In genomic region chr1:136013513-136013912, GRCm38 (mm10) we compare ENCODE assay signal across 33 mouse cellular contexts. TPM values are rescaled to one million over a fixed set of nuclear protein-coding genes. Genes with fewer than 3 reads are reported as not detected.
DNase-seq lines count a peak whose midpoint lies in the region; ATAC-seq and TF ChIP-seq lines count a peak whose summit lies in the region.
"Had no signal": no experiment of that assay in that cellular context is flagged by ENCODE, and none has a peak within 500 bp of the region (broad histone marks: within the 10 kb centered on the region; RNA-seq: fewer than 3 reads in every experiment).

No protein-coding gene starts in this region.

- no peak overlapping the region for H3K4me2 ChIP-seq in liver, embryonic 11.5 days
- H3K4me2 ChIP-seq in liver, embryonic 14.5 days (ENCODE audit: low read depth), result peak overlapping the region; percentile 26; the same call in 1 of the 2 replicates
- H3K4me2 ChIP-seq in liver, postnatal 0 days (ENCODE audit: low read depth, low read length), result no peak overlapping the region
- H3K4me2 ChIP-seq: forebrain, embryonic 15.5 days; heart, embryonic 13.5 days; hindbrain, embryonic 14.5 days had no signal

- WGBS in liver, embryonic 11.5 days, result 72% methylated on average over 4 of the region's 4 CpGs
- 55% methylated on average over 4 of the region's 4 CpGs for WGBS in liver, embryonic 14.5 days (ENCODE audit: insufficient replicate concordance)
- WGBS in liver, postnatal 0 days (ENCODE audit: insufficient replicate concordance), result 45% methylated on average over 4 of the region's 4 CpGs
- 85% methylated on average over 4 of the region's 4 CpGs for WGBS in midbrain, embryonic 10.5 days

- H3K36me3 ChIP-seq in liver, embryonic 11.5 days (ENCODE audit: control insufficient read depth, insufficient read depth, low read length), result no peaks in the 10 kb centered on the region
- H3K36me3 ChIP-seq in liver, embryonic 14.5 days (replicated peaks; ENCODE audit: control insufficient read depth, insufficient read depth, low read depth), result no peaks in the 10 kb centered on the region
- no peaks in the 10 kb centered on the region for H3K36me3 ChIP-seq in liver, postnatal 0 days (replicated peaks; ENCODE audit: insufficient read depth, low read length)
- H3K36me3 ChIP-seq in midbrain, embryonic 10.5 days, result no peaks in the 10 kb centered on the region
- H3K36me3 ChIP-seq: forebrain, embryonic 15.5 days; heart, embryonic 10.5 days; heart, embryonic 13.5 days had no signal

- H3K4me1 ChIP-seq in liver, embryonic 11.5 days (replicated peaks; ENCODE audit: control insufficient read depth, insufficient read depth, low read length), result peaks cover 17% of the 10 kb centered on the region
- peaks cover 58 to 67% of the 10 kb centered on the region in 2 experiments for H3K4me1 ChIP-seq in liver, embryonic 14.5 days (replicated peaks; ENCODE audit: control insufficient read depth in 2 of 2, insufficient read depth in 2 of 2, low read length in 1 of 2)
- peaks cover 47% of the 10 kb centered on the region for H3K4me1 ChIP-seq in liver, postnatal 0 days (ENCODE audit: insufficient read depth)
- H3K4me1 ChIP-seq in midbrain, embryonic 10.5 days, result peaks cover 9% of the 10 kb centered on the region

- H3K9ac ChIP-seq in liver, embryonic 11.5 days (ENCODE audit: low read depth, low read length), result no peak overlapping the region
- 0 out of 2 replicates have a peak overlapping the region, but pooled peaks have one; percentile 23 for H3K9ac ChIP-seq in liver, embryonic 14.5 days (replicated peaks)
- no peak overlapping the region for H3K9ac ChIP-seq in liver, postnatal 0 days (replicated peaks)
- H3K9ac ChIP-seq: forebrain, embryonic 15.5 days; heart, embryonic 13.5 days; hindbrain, embryonic 14.5 days had no signal

- no peak overlapping the region for H3K4me3 ChIP-seq in liver, embryonic 11.5 days (ENCODE audit: low read depth, low read length)
- H3K4me3 ChIP-seq in liver, embryonic 14.5 days (ENCODE audit: insufficient read depth in 1 of 2, low read depth in 2 of 2, low read length in 2 of 2), result no peak overlapping the region
- H3K4me3 ChIP-seq in liver, postnatal 0 days (ENCODE audit: low read depth, low read length), result no peak overlapping the region
- no peak overlapping the region for H3K4me3 ChIP-seq in midbrain, embryonic 10.5 days
- H3K4me3 ChIP-seq: forebrain, embryonic 15.5 days; heart, adult 2 months; heart, embryonic 10.5 days; heart, embryonic 13.5 days had no signal

- H3K27me3 ChIP-seq in liver, embryonic 11.5 days (replicated peaks; ENCODE audit: control insufficient read depth, insufficient read depth, low read length), result no peaks in the 10 kb centered on the region
- no peaks in the 10 kb centered on the region for H3K27me3 ChIP-seq in liver, embryonic 14.5 days (ENCODE audit: control insufficient read depth, insufficient read depth, low read length)
- no peaks in the 10 kb centered on the region for H3K27me3 ChIP-seq in liver, postnatal 0 days (ENCODE audit: insufficient read depth, low read length)
- H3K27me3 ChIP-seq in midbrain, embryonic 10.5 days (ENCODE audit: low read depth, poor library complexity, severe bottlenecking), result peaks cover 9% of the 10 kb centered on the region; the same call in 1 of the 2 replicates
- H3K27me3 ChIP-seq: forebrain, embryonic 15.5 days; heart, embryonic 13.5 days; Patski had no signal

- TF ChIP-seq EP300 in liver, embryonic 14.5 days (IDR thresholded peaks at IDR 0.05; ENCODE audit: low read depth), result no peak
- no peak for TF ChIP-seq EP300 in liver, postnatal 0 days (IDR thresholded peaks at IDR 0.05; ENCODE audit: low read depth)

- DNase-seq in c-Kit-negative CD71-positive TER-119-positive erythroid progenitor cells, embryonic 14.5 days (ENCODE audit: low read depth, low spot score), result peak; percentile 39
- DNase-seq in liver, embryonic 11.5 days (ENCODE audit: low spot score), result no peak
- DNase-seq in liver, embryonic 14.5 days (ENCODE audit: low read depth in 3 of 3, low spot score in 3 of 3), result no peak
- no peak for DNase-seq in liver, postnatal 0 days
- DNase-seq in midbrain, embryonic 10.5 days (ENCODE audit: low spot score), result no peak
- DNase-seq in thymus, postnatal 14 days, result no peak
- DNase-seq: adrenal gland, postnatal 10 days; adrenal gland, postnatal 36 days; cerebellum, adult 11-12 months; cerebellum, adult 8-10 months; cerebellum, postnatal 10 days; cerebellum, postnatal 36 days; gastrocnemius, postnatal 36 days; heart, adult 2 months; heart, postnatal 14 days; heart, postnatal 4 days had no signal

- no peak for TF ChIP-seq CTCF in liver, embryonic 14.5 days (IDR thresholded peaks at IDR 0.05; ENCODE audit: low read depth)
- no peak for TF ChIP-seq CTCF in liver, postnatal 0 days (IDR thresholded peaks at IDR 0.05; ENCODE audit: low read depth)

- no peak for ATAC-seq in liver, embryonic 11.5 days (replicated peaks; ENCODE audit: low FRiP score)
- ATAC-seq in liver, embryonic 14.5 days (ENCODE audit: insufficient read depth), result no peak
- peak; percentile 24; the same call in 1 of the 2 replicates for ATAC-seq in liver, postnatal 0 days
- no peak for ATAC-seq in megakaryocyte progenitor cell, adult 5-6 weeks (replicated peaks; ENCODE audit: poor library complexity)
- ATAC-seq in erythroid progenitor cell, adult 5-6 weeks (replicated peaks; ENCODE audit: low FRiP score, poor library complexity, severe bottlenecking), result no peak
- ATAC-seq: forebrain, embryonic 15.5 days; hindbrain, postnatal 0 days; Patski had no signal

- H3K27ac ChIP-seq in liver, embryonic 11.5 days (ENCODE audit: low read depth, low read length), result peak overlapping the region; percentile 86; the same call in 1 of the 2 replicates
- H3K27ac ChIP-seq in liver, embryonic 14.5 days, result peak overlapping the region; percentile 94
- peak overlapping the region; percentile 86 for H3K27ac ChIP-seq in liver, postnatal 0 days (ENCODE audit: low read depth)
- H3K27ac ChIP-seq in midbrain, embryonic 10.5 days (replicated peaks), result no peak overlapping the region
- H3K27ac ChIP-seq: forebrain, embryonic 15.5 days; heart, adult 2 months; heart, embryonic 10.5 days; heart, embryonic 13.5 days; hindbrain, embryonic 14.5 days; hindbrain, postnatal 0 days had no signal

- no peaks in the 10 kb centered on the region for H3K9me3 ChIP-seq in liver, embryonic 11.5 days (ENCODE audit: control insufficient read depth, low read length)
- H3K9me3 ChIP-seq in liver, embryonic 14.5 days (ENCODE audit: control insufficient read depth, low read length), result no peaks in the 10 kb centered on the region
- no peaks in the 10 kb centered on the region for H3K9me3 ChIP-seq in liver, postnatal 0 days (ENCODE audit: low read length)
- no peaks in the 10 kb centered on the region for H3K9me3 ChIP-seq in midbrain, embryonic 10.5 days (replicated peaks)
- H3K9me3 ChIP-seq: forebrain, embryonic 15.5 days; heart, embryonic 10.5 days; heart, embryonic 13.5 days had no signal

RNA-seq across cellular contexts. Expression of gene Tmem9, which starts 5.6 kb away (rescaled TPM):
- polyA plus RNA-seq in liver, embryonic 11.5 days (2014; fragmentation: Nextera tagmentation; extraction: Ambion mirVana), result 79.6 and 92.6 TPM in 2 replicates
- polyA plus RNA-seq in liver, embryonic 14.5 days (2012; rRNA removed), result 43.9 and 44.4 TPM in 2 replicates
- polyA plus RNA-seq in liver, embryonic 14.5 days (2014; fragmentation: Nextera tagmentation; extraction: Ambion mirVana), result 42.4 and 44.2 TPM in 2 replicates
- 56.4 and 57.4 TPM in 2 replicates for polyA plus RNA-seq in liver, postnatal 0 days (2015; fragmentation: Nextera tagmentation; extraction: Ambion mirVana)
- polyA plus RNA-seq in midbrain, embryonic 10.5 days (2016; fragmentation: Nextera tagmentation; extraction: Ambion mirVana), result 149 and 156 TPM in 2 replicates
- 5.8 and 12.7 TPM in 2 replicates for total RNA-seq in megakaryocyte progenitor cell, adult 5-6 weeks (2015)
- 5.1 and 9.2 TPM in 2 replicates for total RNA-seq in megakaryocyte progenitor cell, adult 5-6 weeks (2017)
- 29.8 and 64.5 TPM in 2 replicates for total RNA-seq in erythroid progenitor cell, adult 5-6 weeks (2015; ENCODE audit: low replicate concordance)
- 31.8 and 54.4 TPM in 2 replicates for total RNA-seq in erythroid progenitor cell, adult 5-6 weeks (2017; ENCODE audit: low replicate concordance)

RNA-seq across cellular contexts. Expression of gene Igfn1, which starts 7.4 kb away (rescaled TPM):
- polyA plus RNA-seq in liver, embryonic 11.5 days (2014; fragmentation: Nextera tagmentation; extraction: Ambion mirVana), result not detected in 2 replicates
- not detected in 2 replicates for polyA plus RNA-seq in liver, embryonic 14.5 days (2012; rRNA removed)
- not detected in 2 replicates for polyA plus RNA-seq in liver, embryonic 14.5 days (2014; fragmentation: Nextera tagmentation; extraction: Ambion mirVana)
- not detected in 2 replicates for polyA plus RNA-seq in liver, postnatal 0 days (2015; fragmentation: Nextera tagmentation; extraction: Ambion mirVana)
- polyA plus RNA-seq in midbrain, embryonic 10.5 days (2016; fragmentation: Nextera tagmentation; extraction: Ambion mirVana), result not detected in 2 replicates
- total RNA-seq in megakaryocyte progenitor cell, adult 5-6 weeks (2015), result not detected in 2 replicates
- not detected in 2 replicates for total RNA-seq in megakaryocyte progenitor cell, adult 5-6 weeks (2017)
- not detected in 2 replicates for total RNA-seq in erythroid progenitor cell, adult 5-6 weeks (2015; ENCODE audit: low replicate concordance)
- total RNA-seq in erythroid progenitor cell, adult 5-6 weeks (2017; ENCODE audit: low replicate concordance), result not detected in 2 replicates
- total RNA-seq: granulocyte monocyte progenitor cell, adult 5-6 weeks; heart, adult 2 months; hindbrain, postnatal 0 days had no signal
- polyA plus RNA-seq: embryonic facial prominence, embryonic 11.5 days; embryonic facial prominence, embryonic 14.5 days; forebrain, embryonic 11.5 days; forebrain, embryonic 15.5 days; heart, adult 2 months; heart, embryonic 10.5 days; heart, embryonic 13.5 days; heart, embryonic 16.5 days; hindbrain, embryonic 11.5 days; hindbrain, embryonic 14.5 days; Patski had no signal

RNA-seq across cellular contexts. Expression of gene Ascl5, which starts 37.1 kb away (rescaled TPM):
- 0.47 TPM in 1 of 2 replicates, not detected in the other for polyA plus RNA-seq in liver, embryonic 11.5 days (2014; fragmentation: Nextera tagmentation; extraction: Ambion mirVana)
- polyA plus RNA-seq in liver, embryonic 14.5 days (2012; rRNA removed), result not detected in 2 replicates
- polyA plus RNA-seq in liver, embryonic 14.5 days (2014; fragmentation: Nextera tagmentation; extraction: Ambion mirVana), result not detected in 2 replicates
- not detected in 2 replicates for polyA plus RNA-seq in liver, postnatal 0 days (2015; fragmentation: Nextera tagmentation; extraction: Ambion mirVana)
- polyA plus RNA-seq in midbrain, embryonic 10.5 days (2016; fragmentation: Nextera tagmentation; extraction: Ambion mirVana), result not detected in 2 replicates
- total RNA-seq in megakaryocyte progenitor cell, adult 5-6 weeks (2015), result not detected in 2 replicates
- not detected in 2 replicates for total RNA-seq in megakaryocyte progenitor cell, adult 5-6 weeks (2017)
- not detected in 2 replicates for total RNA-seq in erythroid progenitor cell, adult 5-6 weeks (2015; ENCODE audit: low replicate concordance)
- not detected in 2 replicates for total RNA-seq in erythroid progenitor cell, adult 5-6 weeks (2017; ENCODE audit: low replicate concordance)
- total RNA-seq: adrenal gland, adult 18-20 months; adrenal gland, postnatal 10 days; adrenal gland, postnatal 36 days; ES-E14; gastrocnemius, adult 8-10 months; gastrocnemius, postnatal 36 days; granulocyte monocyte progenitor cell, adult 5-6 weeks; heart, adult 2 months; heart, postnatal 14 days; heart, postnatal 4 days; hindbrain, postnatal 0 days had no signal
- polyA plus RNA-seq: embryonic facial prominence, embryonic 11.5 days; forebrain, embryonic 11.5 days; forebrain, embryonic 15.5 days; heart, adult 2 months; heart, embryonic 10.5 days; heart, embryonic 13.5 days; heart, embryonic 16.5 days; hindbrain, embryonic 11.5 days; hindbrain, embryonic 14.5 days; Patski had no signal

RNA-seq across cellular contexts. Expression of gene Cacna1s, which starts 39.0 kb away (rescaled TPM):
- 0.09 and 0.45 TPM in 2 replicates for polyA plus RNA-seq in liver, embryonic 11.5 days (2014; fragmentation: Nextera tagmentation; extraction: Ambion mirVana)
- 0.02 TPM in 1 of 2 replicates, not detected in the other for polyA plus RNA-seq in liver, embryonic 14.5 days (2012; rRNA removed)
- polyA plus RNA-seq in liver, embryonic 14.5 days (2014; fragmentation: Nextera tagmentation; extraction: Ambion mirVana), result not detected in 2 replicates
- polyA plus RNA-seq in liver, postnatal 0 days (2015; fragmentation: Nextera tagmentation; extraction: Ambion mirVana), result 0.37 TPM in 1 of 2 replicates, not detected in the other
- 0.14 TPM in 1 of 2 replicates, not detected in the other for polyA plus RNA-seq in midbrain, embryonic 10.5 days (2016; fragmentation: Nextera tagmentation; extraction: Ambion mirVana)
- not detected in 2 replicates for total RNA-seq in megakaryocyte progenitor cell, adult 5-6 weeks (2015)
- not detected in 2 replicates for total RNA-seq in megakaryocyte progenitor cell, adult 5-6 weeks (2017)
- not detected in 2 replicates for total RNA-seq in erythroid progenitor cell, adult 5-6 weeks (2015; ENCODE audit: low replicate concordance)
- not detected in 2 replicates for total RNA-seq in erythroid progenitor cell, adult 5-6 weeks (2017; ENCODE audit: low replicate concordance)
- total RNA-seq: granulocyte monocyte progenitor cell, adult 5-6 weeks had no signal
- polyA plus RNA-seq: Patski had no signal
